Mouse (Mus musculus): ENCODE results near the gene Gm5416.
"Not testable (repeated sequence)": the region's sequence is repeated elsewhere in the genome, so short reads cannot be mapped to it uniquely, and the experiment has no call there.

The Gm5416 gene

GRCm38 (mm10) chr16:36209967-36210453 is at the start of gene Gm5416:
Gene Gm5416 (plus strand): TSS chr16:36210403.
- no peak for DNase-seq

GRCm38 (mm10) chr16:36167841-36168240 is 42.4 kb upstream of the Gm5416 start:
- not testable (repeated sequence) for DNase-seq

GRCm38 (mm10) chr16:36176108-36176507 is 34.1 kb upstream of the Gm5416 start:
- DNase-seq: no peak

GRCm38 (mm10) chr16:36179910-36180309 is 30.3 kb upstream of the Gm5416 start:
- DNase-seq: no peak

- DNase-seq: not testable (repeated sequence)
Observed at GRCm38 (mm10) chr16:36183912-36184311, 26.3 kb upstream of the Gm5416 start, which contains the start of gene Gm5483. Gene Gm5483 (plus strand): TSS chr16:36184212.

- DNase-seq: no peak
Observed at GRCm38 (mm10) chr16:36199226-36199625, 11.0 kb upstream of the Gm5416 start.

- DNase-seq: no peak
Observed at GRCm38 (mm10) chr16:36203846-36204245, 6.4 kb upstream of the Gm5416 start.

- DNase-seq: not testable (repeated sequence)
Observed at GRCm38 (mm10) chr16:36205684-36206083, 4.5 kb upstream of the Gm5416 start.

GRCm38 (mm10) chr16:36221168-36221567 is 11.0 kb downstream of the Gm5416 start, which contains the start of gene 2010005H15Rik:
Gene 2010005H15Rik (plus strand): TSS chr16:36221468.
- DNase-seq: not testable (repeated sequence)

GRCm38 (mm10) chr16:36260585-36260984 is 50.4 kb downstream of the Gm5416 start:
- DNase-seq: peak; percentile 6
